Mouse (Mus musculus) embryo, embryonic 11 days (tissue): ENCODE results near the gene Myo9b.
"Not testable (repeated sequence)": the region's sequence is repeated elsewhere in the genome, so short reads cannot be mapped to it uniquely, and the experiment has no call there.

Experiments used
- DNase-seq: peaks from one replicate; pipeline ENCODE4 v3.0.0-alpha.2; 2015

Gene Myo9b

DNA sequence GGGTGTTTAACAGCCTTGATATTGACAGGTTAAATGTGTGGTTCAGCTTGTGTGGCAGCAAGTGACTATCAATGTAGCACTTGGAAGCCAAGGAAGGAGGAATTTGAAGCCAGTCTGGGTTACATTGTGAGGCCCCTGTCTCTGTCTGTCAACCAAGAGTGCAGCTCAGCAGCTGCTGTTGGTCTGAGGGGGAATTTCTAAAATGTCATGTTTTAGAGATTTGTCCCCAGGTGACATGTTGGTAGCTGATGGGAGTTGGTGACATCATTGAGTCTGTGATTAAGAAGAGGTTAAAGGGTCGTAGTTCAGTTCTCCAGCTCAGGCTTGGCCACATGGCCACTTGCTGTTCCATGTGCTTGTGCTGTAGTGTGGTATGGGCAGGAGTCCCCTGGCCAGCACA is 24.9 kb downstream of the Myo9b start:
- no peak for DNase-seq

DNA sequence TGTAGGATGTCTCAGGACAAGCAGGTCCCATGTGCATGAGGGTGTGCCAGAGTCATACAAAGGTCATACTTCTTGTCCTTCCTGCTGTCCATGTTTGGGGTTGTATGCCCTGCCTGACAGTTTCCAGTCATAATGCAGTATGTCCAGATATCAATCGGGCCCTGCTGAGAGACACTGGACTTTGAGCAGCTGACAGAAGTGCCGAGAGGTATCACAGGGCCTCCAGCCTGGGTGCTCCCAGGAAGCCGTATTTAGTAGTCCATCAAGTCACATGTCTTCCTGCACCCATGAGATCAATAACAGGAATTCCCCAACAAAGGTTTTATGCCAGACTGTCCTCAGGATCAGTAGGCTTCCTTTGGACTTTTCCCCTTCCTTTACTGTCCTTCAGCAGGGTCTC is 27.2 kb downstream of the Myo9b start:
- DNase-seq, result no peak

GRCm38 (mm10) chr8:71302788-71303187 is 30.3 kb downstream of the Myo9b start:
- DNase-seq, result no peak

DNA sequence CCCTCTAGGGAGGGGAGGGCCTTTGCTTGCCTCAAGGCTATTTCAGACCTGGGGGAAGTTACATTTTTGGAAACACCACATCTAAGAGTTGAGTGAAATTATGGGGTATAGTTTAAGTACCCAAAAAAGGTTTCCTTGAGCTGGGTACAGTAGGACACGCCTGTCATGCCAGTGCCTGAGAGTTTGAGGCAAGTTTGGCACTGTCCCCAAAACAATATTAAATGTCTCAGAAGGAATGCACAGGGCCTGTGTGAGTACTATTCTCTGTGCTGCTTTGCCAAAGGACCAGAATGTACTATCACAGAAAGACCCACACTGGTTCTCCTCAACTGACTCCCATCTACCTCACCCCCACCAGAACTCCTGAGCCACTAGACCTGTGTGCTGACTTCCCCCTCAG is 31.1 kb downstream of the Myo9b start:
- no peak for DNase-seq

GRCm38 (mm10) chr8:71305988-71306387 is 33.5 kb downstream of the Myo9b start:
- no peak for DNase-seq

DNA sequence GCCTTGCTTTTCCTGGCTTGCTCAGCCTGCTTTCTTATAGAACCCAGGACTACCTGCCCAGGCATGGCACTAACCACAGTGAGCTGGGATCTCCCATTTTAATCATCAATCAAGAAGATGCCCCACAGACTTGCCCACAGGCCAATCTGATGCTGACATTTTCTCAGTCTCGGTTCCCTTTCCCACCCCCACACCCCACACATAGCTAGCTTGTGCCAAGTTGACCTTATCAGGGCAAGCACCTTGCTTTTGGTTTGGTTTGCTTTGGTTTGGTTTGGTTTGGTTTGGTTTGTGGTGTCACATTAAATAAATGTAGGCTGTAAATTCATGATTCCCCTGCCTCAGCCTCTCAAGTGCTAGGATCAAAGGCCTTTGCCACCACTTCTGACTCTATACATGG is 34.9 kb downstream of the Myo9b start:
- DNase-seq, result no peak

- DNase-seq, result no peak
These were observed 35.4 kb downstream of the Myo9b start for GRCm38 (mm10) chr8:71307913-71308312.

DNA sequence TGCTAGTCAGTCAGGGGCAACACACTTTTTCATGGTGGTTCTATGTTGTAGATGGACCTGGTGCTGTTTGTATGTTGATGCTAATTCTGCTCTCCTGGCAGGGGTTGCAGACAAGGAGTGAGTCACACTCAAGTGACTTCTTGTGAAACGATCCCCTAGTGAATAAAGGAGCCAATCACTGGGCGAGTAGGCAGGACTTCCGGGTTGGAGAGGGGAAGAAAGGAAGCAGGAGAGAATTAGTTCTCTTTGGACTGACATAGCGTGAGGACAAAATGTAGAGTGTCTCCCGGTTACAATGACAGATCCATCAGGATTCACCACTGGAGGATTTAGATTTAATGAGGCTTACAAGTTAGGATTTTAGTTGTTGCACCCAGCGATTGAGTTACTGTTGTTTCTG is 37.9 kb downstream of the Myo9b start:
- DNase-seq, result no peak

DNA sequence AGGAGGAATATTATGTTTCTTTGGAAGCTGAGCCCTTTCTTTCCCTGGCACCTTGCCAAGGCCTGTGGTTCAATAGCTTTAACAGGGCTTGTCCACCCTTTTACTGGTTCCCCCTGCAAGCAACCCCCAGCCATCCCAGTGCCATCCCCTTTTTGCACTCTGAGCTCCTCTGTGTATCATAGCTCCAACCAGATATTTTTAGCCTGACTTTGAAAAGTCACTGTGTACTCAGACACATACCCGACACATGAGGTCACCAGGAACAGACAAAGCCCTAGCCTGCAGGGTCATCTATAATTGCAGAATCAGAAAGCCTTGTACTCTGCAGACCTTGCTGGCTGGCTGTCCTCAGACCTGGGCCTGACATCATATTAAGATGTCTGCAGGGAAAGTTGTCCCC is 40.2 kb downstream of the Myo9b start:
- peak; percentile 18 for DNase-seq

DNA sequence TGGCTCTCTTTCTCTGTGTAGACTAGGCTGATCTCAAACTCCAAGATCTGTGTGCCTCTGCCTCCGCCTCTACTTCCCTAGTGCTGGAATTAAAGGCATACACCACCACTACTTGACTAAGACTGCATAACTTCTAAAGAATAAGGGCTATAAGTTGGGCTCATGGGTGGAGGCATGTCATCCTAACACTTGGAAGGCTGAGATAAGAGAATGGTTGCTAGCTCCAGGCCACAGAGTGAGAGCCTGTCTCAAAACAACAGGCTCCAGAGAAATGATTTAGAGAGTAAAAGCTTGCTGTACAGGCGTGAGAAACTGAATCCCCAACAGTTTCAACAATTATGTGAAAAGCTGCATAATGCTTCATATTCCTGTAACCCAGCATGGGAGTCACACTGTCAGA is 41.4 kb downstream of the Myo9b start:
- no peak for DNase-seq

DNA sequence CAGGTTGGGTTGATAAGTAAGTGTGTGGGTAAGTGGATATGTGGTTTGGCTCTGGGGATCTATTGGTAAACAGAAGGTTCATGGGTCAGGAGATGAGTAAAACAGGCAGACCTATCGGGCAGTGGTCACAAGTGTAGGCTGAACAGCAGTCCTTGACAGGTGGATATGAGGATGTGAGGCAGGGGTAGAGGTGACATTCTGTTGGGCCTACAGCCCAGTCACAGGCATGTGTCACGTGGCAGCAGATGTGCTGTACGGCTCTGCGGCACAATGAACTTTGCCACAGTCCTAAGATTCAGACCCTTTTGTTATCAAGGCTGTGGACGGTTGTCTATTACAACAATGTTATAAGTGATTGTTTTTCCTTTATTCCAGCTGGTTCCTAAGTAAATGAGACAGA is 43.5 kb downstream of the Myo9b start:
- DNase-seq, result no peak

DNA sequence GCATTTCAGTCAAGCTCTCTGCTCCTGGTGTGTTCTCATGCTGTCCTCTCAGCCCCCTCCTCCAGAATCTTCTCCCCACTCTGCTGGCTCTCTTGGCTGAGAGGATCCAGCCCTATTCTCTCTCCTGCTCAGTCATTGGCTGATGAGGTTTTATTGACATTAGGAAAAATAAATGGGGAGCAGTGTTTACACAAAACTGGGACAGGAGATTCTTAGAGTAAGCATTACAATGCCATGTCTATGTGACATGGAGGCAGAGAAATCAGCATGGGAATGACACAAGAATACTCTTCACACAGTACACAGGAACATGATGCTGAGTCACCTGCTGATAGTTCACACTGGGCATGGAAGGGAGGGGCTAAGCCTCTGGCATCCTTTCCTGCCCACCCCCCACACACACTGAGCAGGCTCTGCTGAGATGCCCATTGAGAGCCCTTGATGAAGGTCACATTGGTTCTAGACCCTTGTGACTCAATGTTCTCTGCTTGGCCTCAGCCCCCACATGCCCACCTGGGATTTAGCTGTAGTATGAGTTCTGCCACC is 44.0 kb downstream of the Myo9b start:
- DNase-seq, result no peak

GRCm38 (mm10) chr8:71318610-71319009 is 46.1 kb downstream of the Myo9b start:
- DNase-seq, result not testable (repeated sequence)

GRCm38 (mm10) chr8:71319760-71320159 is 47.2 kb downstream of the Myo9b start:
- not testable (repeated sequence) for DNase-seq

GRCm38 (mm10) chr8:71322939-71323338 is 50.4 kb downstream of the Myo9b start:
- no peak for DNase-seq

GRCm38 (mm10) chr8:71324848-71325247 is 52.3 kb downstream of the Myo9b start:
- peak; percentile 16 for DNase-seq

DNA sequence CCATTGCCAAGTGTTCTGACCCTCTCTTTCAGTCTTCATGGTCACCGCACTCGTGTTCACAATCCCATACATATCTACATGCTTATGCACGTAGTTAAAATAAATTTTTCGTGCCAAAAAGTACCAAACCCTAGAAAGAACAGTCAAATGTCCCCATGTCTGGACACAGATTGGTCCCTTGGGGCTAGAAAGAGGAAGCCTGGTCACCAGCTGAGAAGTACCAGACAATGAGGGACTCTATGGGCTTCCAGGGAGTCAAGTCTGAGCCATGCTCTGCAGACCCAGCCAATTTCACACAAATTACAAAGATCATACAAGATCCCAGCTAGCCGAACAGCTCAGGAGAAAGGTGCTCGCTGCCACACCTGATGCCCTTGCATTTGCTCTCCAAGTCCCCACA is 65.3 kb downstream of the Myo9b start:
- DNase-seq, result not testable (repeated sequence)

GRCm38 (mm10) chr8:71340625-71341024 is 68.1 kb downstream of the Myo9b start:
- peak; percentile 67 for DNase-seq

- DNase-seq, result no peak
These were observed 74.1 kb downstream of the Myo9b start for GRCm38 (mm10) chr8:71346581-71346980.

DNA sequence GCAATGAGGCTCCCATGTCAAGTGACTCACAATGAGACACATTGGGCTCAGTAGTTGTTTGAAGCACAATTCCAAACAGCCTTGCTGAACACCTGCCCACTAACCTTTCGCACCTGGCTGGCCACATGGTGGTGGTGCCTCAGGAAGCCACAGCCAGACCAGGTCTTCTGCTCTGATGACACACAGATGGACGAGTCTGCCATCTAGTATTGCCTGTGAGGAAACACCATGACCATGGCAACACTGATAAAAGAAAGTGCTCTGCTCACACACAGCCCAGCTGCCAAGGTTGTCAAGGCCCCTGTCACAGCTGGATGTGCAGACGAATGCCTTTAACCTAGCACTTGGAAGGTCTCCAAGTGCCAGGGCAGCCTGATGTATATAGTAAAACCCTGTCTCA is 78.6 kb downstream of the Myo9b start:
- DNase-seq, result no peak

- DNase-seq, result no peak
These were observed 79.0 kb downstream of the Myo9b start for GRCm38 (mm10) chr8:71351520-71351919.

GRCm38 (mm10) chr8:71358026-71358425 is 85.5 kb downstream of the Myo9b start:
- no peak for DNase-seq

- peak; percentile 96 for DNase-seq
These were observed 94.4 kb downstream of the Myo9b start, which contains the start of gene Use1 for GRCm38 (mm10) chr8:71366771-71367528. TSS of gene Use1 (plus strand) at chr8:71366848.

GRCm38 (mm10) chr8:71367529-71368176 is 95.1 kb downstream of the Myo9b start:
- no peak for DNase-seq
